Mouse (Mus musculus): Measurements from ENCODE around the gene Hist1h4i. TPM values are rescaled to one million over a fixed set of nuclear protein-coding genes. Genes with fewer than 3 reads are reported as not detected.
A peak's percentile ranks its signal among the peaks of the same experiment; 100 is the strongest.

Hist1h4i gene
- polyA plus RNA-seq, 1 experiment from 2014 or later, result 19.1 TPM

GRCm38 (mm10) chr13:22019934-22020835, 21.0 kb downstream of the Hist1h4i start:
- peak overlapping the region; percentile 34; the same call in 1 of the 2 replicates for H3K9ac ChIP-seq
- WGBS, result 1% methylated on average over 44 of the region's 44 CpGs
- peak overlapping the region; percentile 76 for H3K4me2 ChIP-seq
- no peaks in the 10 kb centered on the region for H3K4me1 ChIP-seq
- ATAC-seq (ENCODE audit: insufficient read depth, low FRiP score, low read depth), result peak; percentile 60; the same call in 1 of the 2 replicates
- H3K36me3 ChIP-seq, result no peaks in the 10 kb centered on the region
- peaks cover 2% of the 10 kb centered on the region; the same call in 1 of the 2 replicates for H3K27me3 ChIP-seq (replicated peaks)
- no peaks in the 10 kb centered on the region for H3K9me3 ChIP-seq
- no peak overlapping the region for H3K27ac ChIP-seq
- peak overlapping the region; percentile 52 for H3K4me3 ChIP-seq (replicated peaks)

- H3K9me3 ChIP-seq, result no peaks in the 10 kb centered on the region
- H3K36me3 ChIP-seq, result no peaks in the 10 kb centered on the region
- ATAC-seq (ENCODE audit: insufficient read depth, low FRiP score, low read depth), result peak; percentile 84
- H3K9ac ChIP-seq, result no peak overlapping the region
- H3K27me3 ChIP-seq (replicated peaks), result peaks cover 27% of the 10 kb centered on the region
- 16% methylated on average over 27 of the region's 27 CpGs for WGBS
- peak overlapping the region; percentile 42 for H3K4me2 ChIP-seq
- peak overlapping the region; percentile 7; the same call in 1 of the 2 replicates for H3K4me3 ChIP-seq (replicated peaks)
- 0 out of 2 replicates have a peak, but pooled peaks cover 7% of the 10 kb centered on the region for H3K4me1 ChIP-seq
- no peak overlapping the region for H3K27ac ChIP-seq
Observed at GRCm38 (mm10) chr13:22015479-22016450, 25.4 kb downstream of the Hist1h4i start.

DNA sequence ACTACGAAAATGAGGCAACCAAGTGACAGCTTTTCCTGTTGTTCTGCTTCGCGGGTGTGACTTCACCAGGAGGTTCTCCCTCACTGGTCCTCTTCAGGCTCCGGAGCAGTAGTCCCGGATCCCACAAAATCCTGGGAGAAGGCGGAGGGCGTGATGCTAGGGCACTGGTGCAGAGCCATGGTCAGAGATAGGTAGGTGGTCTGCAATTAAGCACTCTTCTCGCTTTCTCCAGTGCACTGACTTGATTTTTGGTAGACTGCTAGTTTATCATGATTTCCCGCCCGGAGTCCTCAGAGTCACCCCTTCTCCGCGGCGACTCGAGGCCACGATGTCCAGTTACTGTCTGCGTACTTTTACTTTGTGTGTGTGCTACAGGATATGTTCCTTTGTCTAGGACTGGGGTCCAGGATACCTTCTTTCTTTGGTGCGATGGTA, 26.7 kb downstream of the Hist1h4i start:
- ATAC-seq (ENCODE audit: insufficient read depth, low FRiP score, low read depth), result no peak
- H3K27me3 ChIP-seq (replicated peaks), result peaks cover 35% of the 10 kb centered on the region
- 14% methylated on average over 17 of the region's 17 CpGs for WGBS

DNA sequence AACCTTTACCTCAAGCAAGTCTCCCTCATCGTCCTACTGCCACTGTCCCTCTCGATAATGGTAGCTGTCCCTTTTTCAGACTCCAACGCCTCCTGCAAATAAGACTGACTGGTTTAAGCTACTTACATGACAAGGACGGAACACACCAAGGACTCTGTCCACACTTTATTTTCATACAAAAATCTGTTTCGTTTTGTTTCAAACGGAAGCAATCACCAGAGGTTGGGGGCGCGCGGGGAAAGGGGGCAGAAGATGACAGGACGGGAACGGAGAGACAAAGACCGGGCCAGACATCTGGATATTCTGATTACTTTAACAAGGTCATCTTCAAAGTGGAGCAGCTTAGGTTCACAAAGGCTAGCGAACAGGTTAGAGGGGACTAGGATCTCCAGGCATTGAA, 27.4 kb downstream of the Hist1h4i start:
- WGBS, result 18% methylated on average over 13 of the region's 13 CpGs
- no peak for ATAC-seq (ENCODE audit: insufficient read depth, low FRiP score, low read depth)
- Histone ChIP-seq H3K4me3 (replicated peaks) (0 out of 2 replicates have a peak overlapping the region, but pooled peaks have one; percentile 15), H3K36me3 (no peaks in the 10 kb centered on the region), H3K27me3 (replicated peaks) (peaks cover 42% of the 10 kb centered on the region), H3K4me1 (0 out of 2 replicates have a peak, but pooled peaks cover 7% of the 10 kb centered on the region), H3K4me2 (peak overlapping the region; percentile 42; the same call in 1 of the 2 replicates), H3K9me3 (no peaks in the 10 kb centered on the region), H3K9ac (no peak overlapping the region), H3K27ac (no peak overlapping the region)

More for the DNA sequence above, 26.7 kb downstream of the Hist1h4i start:
- H3K9me3 ChIP-seq, result no peaks in the 10 kb centered on the region
- H3K9ac ChIP-seq, result no peak overlapping the region
- 0 out of 2 replicates have a peak, but pooled peaks cover 7% of the 10 kb centered on the region for H3K4me1 ChIP-seq
- peak overlapping the region; percentile 15; the same call in 1 of the 2 replicates for H3K4me3 ChIP-seq (replicated peaks)
- H3K4me2 ChIP-seq, result peak overlapping the region; percentile 42
- no peak overlapping the region for H3K27ac ChIP-seq
- no peaks in the 10 kb centered on the region for H3K36me3 ChIP-seq

DNA sequence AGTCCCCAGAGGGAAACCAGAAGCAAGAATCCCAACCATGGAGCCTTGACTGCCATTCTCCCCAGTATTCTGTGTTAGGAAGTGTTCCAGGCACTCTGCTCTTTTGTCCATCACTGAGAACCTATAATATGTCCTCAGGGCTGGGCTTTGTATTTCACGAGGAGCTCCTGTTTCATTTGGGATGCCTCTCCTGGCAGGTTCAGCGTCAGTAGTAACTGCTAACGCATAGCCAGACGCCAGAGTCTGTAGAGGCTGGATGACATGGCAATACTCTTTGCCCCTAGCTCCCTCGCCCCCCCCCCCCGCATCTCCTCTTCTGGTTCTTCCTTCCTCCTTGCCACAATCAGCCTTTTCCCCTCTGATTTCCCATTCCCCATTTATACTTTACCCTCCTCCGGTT, 31.5 kb downstream of the Hist1h4i start, which contains the start of gene Prss16:
Prss16 (minus strand) TSS at position 101 of the 400 bp plus-strand sequence.
- ATAC-seq (ENCODE audit: insufficient read depth, low FRiP score, low read depth), result no peak
- Histone ChIP-seq H3K4me2 (no peak within 1 kb of the TSS), H3K9me3 (no peaks in the 10 kb centered on the region), H3K4me3 (replicated peaks) (no peak within 1 kb of the TSS), H3K27me3 (replicated peaks) (peaks cover 77% of the 10 kb centered on the region), H3K27ac (no peak within 1 kb of the TSS), H3K9ac (no peak within 1 kb of the TSS), H3K4me1 (peaks cover 14% of the 10 kb centered on the region), H3K36me3 (no peaks in the 10 kb centered on the region)
- WGBS, result 43% methylated on average over 7 of the region's 7 CpGs

DNA sequence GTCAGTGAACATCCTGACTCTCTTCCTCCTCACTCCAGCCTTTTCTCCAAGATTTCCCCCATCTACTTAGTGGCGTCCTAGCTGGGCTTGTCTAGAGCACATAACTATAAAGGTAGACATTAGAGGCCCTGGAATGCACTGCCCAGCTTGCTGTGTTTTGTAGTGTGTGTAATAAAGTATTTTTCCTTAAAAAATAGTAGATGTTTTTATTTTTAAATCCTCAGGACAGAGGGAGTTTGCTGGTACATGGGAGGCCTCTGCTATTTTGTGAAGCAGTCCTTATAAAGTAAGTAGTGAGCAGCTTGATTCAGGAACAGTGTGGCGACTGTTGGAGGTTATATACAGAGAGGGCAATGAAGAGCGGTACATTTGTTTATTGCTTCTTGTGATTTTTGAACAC, 32.5 kb downstream of the Hist1h4i start:
- H3K4me3 ChIP-seq (replicated peaks), result no peak overlapping the region
- ATAC-seq (ENCODE audit: insufficient read depth, low FRiP score, low read depth), result no peak
- peaks cover 81% of the 10 kb centered on the region for H3K27me3 ChIP-seq (replicated peaks)
- no peaks in the 10 kb centered on the region for H3K9me3 ChIP-seq
- H3K9ac ChIP-seq, result no peak overlapping the region
- no peak overlapping the region for H3K4me2 ChIP-seq
- H3K36me3 ChIP-seq, result no peaks in the 10 kb centered on the region
- no peak overlapping the region for H3K27ac ChIP-seq
- peaks cover 9% of the 10 kb centered on the region for H3K4me1 ChIP-seq
- WGBS, result 83% methylated on average over 3 of the region's 3 CpGs

GRCm38 (mm10) chr13:22007872-22008271, 33.3 kb downstream of the Hist1h4i start:
- 49% methylated on average over 7 of the region's 7 CpGs for WGBS
- H3K27ac ChIP-seq, result no peak overlapping the region
- no peaks in the 10 kb centered on the region for H3K36me3 ChIP-seq
- ATAC-seq (ENCODE audit: insufficient read depth, low FRiP score, low read depth), result no peak
- peaks cover 87% of the 10 kb centered on the region for H3K27me3 ChIP-seq (replicated peaks)
- no peak overlapping the region for H3K4me2 ChIP-seq
- H3K4me1 ChIP-seq, result peaks cover 9% of the 10 kb centered on the region
- H3K9me3 ChIP-seq, result no peaks in the 10 kb centered on the region
- no peak overlapping the region for H3K9ac ChIP-seq
- H3K4me3 ChIP-seq (replicated peaks), result 0 out of 2 replicates have a peak overlapping the region, but pooled peaks have one; percentile 1

DNA sequence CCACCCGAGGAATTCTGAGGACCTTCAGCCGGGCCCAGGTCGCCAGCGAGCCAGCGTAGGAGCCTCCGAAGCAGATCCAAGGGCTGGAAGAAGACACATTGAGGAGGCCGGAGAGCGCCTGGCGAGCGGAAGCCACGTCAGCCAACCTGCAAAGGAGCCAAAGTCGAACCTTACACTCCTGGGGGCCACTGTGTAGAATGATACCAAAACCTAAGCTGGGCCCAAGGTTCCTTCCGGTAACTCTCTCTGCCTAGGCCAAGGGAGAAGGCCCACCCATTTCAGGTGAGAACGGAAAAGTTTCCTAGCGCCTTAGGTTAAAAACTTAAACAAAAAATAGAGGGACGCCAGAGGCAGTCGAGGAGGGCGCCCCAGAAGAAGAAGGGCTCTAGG, 34.0 kb downstream of the Hist1h4i start:
- WGBS, result 5% methylated on average over 18 of the region's 18 CpGs
- ATAC-seq (ENCODE audit: insufficient read depth, low FRiP score, low read depth), result no peak
- H3K27me3 ChIP-seq (replicated peaks), result peaks cover 83% of the 10 kb centered on the region
- peaks cover 9% of the 10 kb centered on the region for H3K4me1 ChIP-seq
- H3K4me3 ChIP-seq (replicated peaks), result peak overlapping the region; percentile 50
- peak overlapping the region; percentile 96 for H3K4me2 ChIP-seq
- no peak overlapping the region for H3K27ac ChIP-seq
- no peaks in the 10 kb centered on the region for H3K36me3 ChIP-seq
- no peaks in the 10 kb centered on the region for H3K9me3 ChIP-seq
- H3K9ac ChIP-seq, result no peak overlapping the region

- H3K9me3 ChIP-seq, result no peaks in the 10 kb centered on the region
- peak overlapping the region; percentile 96 for H3K4me2 ChIP-seq
- peaks cover 85% of the 10 kb centered on the region for H3K27me3 ChIP-seq (replicated peaks)
- peak overlapping the region; percentile 50 for H3K4me3 ChIP-seq (replicated peaks)
- no peak overlapping the region for H3K27ac ChIP-seq
- H3K4me1 ChIP-seq, result peaks cover 9% of the 10 kb centered on the region
- under 1% methylated on average over 38 of the region's 38 CpGs for WGBS
- H3K9ac ChIP-seq, result peak overlapping the region; percentile 34; the same call in 1 of the 2 replicates
- peak; percentile 94 for ATAC-seq (ENCODE audit: insufficient read depth, low FRiP score, low read depth)
- H3K36me3 ChIP-seq, result no peaks in the 10 kb centered on the region
Observed at GRCm38 (mm10) chr13:22006334-22007120, 34.6 kb downstream of the Hist1h4i start.

DNA sequence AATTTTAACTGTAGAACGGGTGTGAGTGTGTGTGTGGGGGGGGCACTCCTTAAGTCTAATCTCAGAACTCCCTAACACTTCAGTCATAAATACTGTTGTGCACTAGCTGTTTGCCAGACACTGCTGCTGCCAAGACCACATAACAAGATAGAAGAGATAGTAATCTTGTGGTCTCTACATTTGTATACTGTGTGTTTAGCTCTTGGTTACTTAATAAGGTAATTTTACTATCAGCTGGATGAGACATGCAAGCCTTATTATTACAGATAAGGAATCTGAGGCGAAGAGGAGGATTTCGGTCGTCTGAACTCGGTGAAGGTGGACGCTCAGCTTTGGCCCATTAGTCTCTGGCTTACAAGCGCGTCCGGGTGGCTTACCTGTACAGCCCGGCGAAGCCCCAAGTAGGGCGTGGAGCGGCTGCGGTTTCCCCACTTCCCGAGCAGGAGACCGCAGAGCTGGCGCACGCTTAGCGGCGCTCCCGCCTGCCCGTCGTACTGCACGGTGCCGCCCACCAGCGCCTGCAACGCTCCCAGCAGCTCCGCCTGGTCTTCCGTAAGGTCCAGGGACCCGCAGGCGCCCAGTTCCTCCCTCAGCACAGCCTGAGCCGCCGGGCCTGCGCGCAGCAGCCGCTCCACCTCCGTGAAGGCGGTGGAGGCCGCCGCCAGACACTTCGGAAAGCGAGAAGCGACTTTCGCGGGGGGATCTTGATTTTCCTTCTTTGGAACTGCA, 35.4 kb downstream of the Hist1h4i start:
- H3K27ac ChIP-seq, result no peak overlapping the region; the same call in 1 of the 2 replicates
- peaks cover 88% of the 10 kb centered on the region for H3K27me3 ChIP-seq (replicated peaks)
- H3K9ac ChIP-seq, result peak overlapping the region; percentile 23; the same call in 1 of the 2 replicates
- peak overlapping the region; percentile 96 for H3K4me2 ChIP-seq
- peak overlapping the region; percentile 50 for H3K4me3 ChIP-seq (replicated peaks)
- under 1% methylated on average over 45 of the region's 45 CpGs for WGBS
- peak; percentile 87 for ATAC-seq (ENCODE audit: insufficient read depth, low FRiP score, low read depth)
- H3K36me3 ChIP-seq, result no peaks in the 10 kb centered on the region
- no peaks in the 10 kb centered on the region for H3K9me3 ChIP-seq
- peaks cover 9% of the 10 kb centered on the region for H3K4me1 ChIP-seq

Measured in stomach, embryonic 15.5 days (tissue).